Mouse (Mus musculus) lung, postnatal 14 days (tissue): ENCODE measurements around the gene Wdfy4.

ENCODE experiments used
- DNase-seq: peaks from one replicate; pipeline ENCODE4 v3.0.0; 2021

Gene Wdfy4

DNA sequence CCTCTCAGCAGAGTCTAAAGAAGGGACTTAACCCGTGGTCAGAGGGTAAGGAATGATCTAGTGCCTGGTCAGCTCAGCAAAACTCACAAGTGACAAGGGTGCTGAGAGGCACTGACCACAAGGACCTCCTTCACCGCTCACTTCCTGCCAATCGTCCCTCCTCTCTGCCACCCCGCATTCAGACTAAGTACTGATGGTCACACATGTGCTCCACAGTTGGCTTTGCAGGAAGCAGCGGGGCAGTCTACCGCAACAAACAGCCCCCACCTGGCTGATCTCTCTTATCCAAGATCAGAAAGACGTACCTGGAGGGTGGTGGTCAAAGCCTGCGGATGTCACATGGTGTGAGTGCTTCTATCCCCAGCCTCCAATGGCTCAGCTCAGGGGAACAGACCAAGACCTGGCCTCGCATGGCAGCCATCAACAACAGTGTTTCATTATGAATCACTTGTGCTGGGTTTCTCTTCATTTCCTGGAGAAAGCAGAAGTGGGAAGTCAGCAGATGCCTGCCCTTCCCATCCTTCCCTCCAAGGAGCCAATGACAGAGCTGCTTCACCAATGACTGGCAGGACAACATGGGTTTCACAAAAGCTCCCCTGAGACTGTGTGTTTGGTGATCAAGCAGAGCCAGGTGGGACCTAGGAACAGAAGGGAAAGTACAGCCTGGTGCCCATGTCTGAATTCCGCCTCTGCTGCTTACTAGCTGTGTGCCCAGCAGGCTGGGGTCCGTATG lies at the start of gene Wdfy4:
Gene Wdfy4 (minus strand): TSS at position 441 of the 733 bp plus-strand sequence.
- DNase-seq = peak; percentile 15

DNA sequence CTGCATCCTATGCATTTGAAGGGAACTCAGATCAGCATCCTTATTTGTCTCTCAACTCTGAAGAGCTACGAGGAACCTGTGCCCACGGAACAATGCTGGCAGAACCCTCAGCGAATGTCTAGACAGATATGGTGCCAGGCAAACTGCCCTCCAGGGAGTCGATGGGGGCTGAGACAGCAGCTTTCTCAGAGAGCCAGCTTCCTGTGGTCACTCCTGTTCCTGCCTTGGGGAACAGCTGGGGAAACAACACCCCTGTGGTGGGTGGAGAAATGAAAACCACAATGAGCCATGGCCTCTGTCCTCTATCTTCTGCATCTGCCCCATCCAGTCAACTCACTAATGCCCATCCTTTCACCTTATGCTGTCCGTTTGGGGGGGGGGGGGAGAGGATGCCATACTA lies 46.7 kb upstream of the Wdfy4 start:
- no peak for DNase-seq

DNA sequence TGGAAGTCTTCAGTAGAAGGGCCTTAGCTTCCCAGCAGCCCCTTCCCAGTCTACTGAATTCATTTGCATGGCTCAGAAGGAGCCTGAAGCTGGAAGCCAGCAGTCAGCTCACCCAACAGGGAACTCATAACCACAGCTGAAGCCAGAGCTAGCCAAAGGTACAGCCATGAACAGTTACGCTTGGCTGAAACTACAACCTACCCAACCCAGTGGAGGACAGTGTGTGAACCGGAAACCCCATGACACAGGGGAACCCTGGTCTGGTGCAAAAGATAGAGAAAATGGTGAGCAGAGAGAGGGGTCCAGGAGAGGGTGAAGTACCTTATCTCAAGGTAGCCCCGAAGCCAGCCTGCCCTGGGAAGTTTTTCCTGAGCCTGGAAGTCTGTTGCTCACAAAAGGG lies 46.0 kb upstream of the Wdfy4 start:
- no peak for DNase-seq

DNA sequence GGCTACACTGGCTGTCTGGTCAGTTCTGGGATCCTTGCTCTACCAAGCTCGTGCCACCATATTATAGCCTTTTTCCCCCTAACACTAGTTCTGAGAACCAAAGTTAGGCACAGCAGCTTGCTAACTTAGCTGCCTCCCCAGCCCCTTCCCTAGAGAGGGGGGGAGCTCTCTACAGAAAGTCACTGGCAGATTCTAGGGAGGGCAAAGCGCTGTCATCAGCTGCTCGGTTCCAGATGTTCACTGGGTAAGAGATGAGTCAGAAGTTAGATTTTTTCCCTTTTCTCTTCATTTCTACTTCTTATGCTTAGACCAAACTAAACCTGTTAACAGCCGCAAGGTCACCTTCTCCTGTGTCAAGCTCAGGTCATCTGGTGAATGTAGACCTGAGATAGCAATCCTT lies 45.4 kb upstream of the Wdfy4 start:
- DNase-seq = no peak

DNA sequence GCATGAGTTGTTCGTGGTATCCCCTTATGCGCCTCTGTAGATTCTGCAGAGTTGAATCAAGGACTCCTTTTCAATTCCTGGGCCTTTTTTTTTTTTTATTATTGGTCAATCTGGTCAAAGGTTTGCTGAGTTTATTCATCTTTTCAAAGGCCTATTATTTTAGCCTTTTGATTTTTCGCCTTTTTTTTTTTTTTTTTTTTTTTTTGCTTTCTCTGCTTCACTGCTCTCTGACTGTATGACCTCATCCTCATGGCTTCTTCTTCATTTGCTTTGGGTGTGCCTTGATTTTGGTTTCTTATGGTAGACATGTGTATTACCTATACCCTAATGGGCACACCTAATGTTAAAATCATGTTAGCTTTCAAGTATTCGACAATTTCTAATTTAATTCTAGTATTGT lies 39.9 kb upstream of the Wdfy4 start:
- no peak for DNase-seq

DNA sequence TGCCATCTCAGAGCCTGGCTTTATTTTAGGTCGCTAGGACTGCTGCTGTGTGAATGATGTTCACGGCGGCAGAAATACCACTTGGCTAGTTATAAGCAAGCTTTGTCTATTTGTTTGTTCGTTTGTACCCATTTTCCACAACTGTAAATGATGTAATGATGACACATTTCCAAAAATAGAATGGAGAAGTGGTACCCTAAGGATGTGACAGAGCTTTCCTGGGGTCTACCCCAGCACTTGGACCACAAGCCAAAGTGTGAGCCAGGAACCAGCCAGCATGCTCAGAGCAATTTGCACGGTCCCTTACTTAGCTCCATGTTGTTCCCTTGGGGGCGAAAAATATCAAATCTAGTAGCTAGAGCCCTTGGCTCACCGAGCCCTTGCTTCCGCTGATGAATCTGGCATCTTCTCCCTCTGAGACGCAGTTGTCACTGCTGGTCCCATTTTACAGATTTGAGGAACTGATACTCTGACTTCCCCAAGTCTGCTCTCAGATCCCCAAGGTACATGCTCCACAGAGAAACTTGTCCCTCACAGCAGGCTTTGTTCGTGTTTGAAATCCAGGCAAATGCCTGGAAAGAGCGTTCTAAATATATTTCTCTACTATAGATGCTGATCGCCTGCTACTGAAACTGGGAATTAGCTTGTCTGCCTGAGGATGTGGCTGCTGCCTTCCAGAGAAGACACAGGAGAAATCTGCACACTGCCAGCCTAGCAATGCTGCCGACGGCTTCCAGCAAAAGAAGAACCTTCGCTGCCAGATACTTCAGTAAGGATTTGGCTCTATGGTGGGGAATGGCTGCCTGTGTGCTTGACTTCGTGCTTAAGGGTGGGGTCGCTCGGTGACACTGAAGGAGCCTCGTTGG lies 31.3 kb upstream of the Wdfy4 start:
- DNase-seq = no peak

DNA sequence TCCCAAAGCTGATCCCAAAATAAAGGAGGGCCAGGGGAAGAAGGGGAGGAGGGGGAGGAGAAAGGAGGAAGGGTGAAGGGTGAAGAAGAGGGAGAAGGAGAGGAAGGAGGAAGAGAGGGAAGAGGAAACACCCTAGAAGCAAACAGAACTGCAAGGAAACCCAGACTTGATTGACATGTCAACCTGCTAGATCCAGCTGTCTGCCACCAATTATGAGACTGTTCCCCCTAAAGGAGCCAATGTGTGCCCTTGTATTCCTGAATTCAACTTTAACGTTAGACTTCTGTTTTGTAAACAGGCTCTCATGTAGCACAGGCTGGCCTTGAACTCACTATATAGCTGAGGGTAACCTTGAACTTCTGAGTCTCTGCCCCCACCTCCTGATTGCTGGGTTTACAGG lies 29.9 kb upstream of the Wdfy4 start:
- DNase-seq = no peak

DNA sequence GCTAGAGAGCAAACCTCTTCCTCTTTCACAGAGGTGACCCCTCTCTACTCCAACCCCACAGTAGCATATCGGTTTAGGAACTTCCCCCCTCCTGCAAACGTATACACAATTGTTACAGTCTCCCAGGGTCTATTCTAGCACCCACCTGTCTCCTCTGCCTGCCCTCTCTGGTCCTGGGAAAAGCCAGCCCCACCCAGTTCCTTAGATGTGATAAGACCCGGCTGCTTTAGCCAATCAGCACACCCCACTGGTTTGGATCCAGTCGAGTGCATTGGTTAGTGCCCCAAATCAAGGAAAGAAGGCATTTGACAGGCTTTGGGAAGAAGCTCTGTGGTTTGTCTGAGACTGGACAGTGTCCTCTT lies 29.4 kb upstream of the Wdfy4 start:
- no peak for DNase-seq

DNA sequence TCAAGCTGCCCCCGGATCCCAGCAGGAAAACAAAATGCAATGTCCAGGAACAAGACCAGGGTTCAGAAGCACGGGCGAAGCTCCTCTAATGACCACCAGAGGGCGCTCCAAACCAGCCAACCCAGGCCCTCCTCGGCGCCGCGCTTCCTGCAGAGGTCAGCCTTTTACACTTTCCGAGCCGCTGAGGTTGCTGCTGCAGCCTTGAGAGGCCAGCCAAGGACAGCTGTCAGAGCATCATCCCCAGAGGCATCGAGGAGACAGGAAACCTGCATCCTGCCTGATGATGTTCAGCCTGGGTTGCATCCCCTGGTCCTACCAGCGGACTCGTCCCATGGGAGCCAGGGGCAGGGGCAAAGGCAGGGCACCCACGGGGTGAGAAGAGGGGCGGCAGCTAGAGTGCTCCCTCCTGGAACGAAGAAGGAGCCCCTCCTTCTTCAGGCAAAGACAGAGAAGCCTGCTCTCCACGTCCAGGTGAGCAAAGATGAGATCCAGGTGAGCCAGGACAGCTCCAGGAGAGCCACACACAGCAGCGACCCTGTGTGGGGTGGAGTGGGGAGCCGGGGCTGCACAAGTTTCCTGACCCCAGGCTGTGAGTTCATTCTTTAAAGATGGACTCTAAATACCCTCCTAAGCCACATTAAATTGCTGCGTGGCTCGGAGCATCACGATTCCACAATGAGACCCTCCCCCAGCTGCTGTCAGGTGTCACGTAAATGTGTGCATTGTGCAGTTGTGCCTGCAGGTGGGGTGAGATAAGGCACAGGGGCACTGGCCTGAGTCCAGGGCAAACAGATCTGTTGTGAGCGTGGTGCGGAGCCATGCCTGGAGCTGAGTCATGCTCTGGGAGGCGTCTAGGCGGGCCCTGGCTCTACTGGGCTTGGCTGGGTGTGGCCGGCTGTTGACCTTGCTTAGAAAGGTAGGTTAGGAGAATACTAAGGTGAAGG lies 28.8 kb upstream of the Wdfy4 start, which contains the start of gene Arhgap22:
Gene Arhgap22 (plus strand): TSS at position 204 of the 944 bp plus-strand sequence.
- peak; percentile 87 for DNase-seq

DNA sequence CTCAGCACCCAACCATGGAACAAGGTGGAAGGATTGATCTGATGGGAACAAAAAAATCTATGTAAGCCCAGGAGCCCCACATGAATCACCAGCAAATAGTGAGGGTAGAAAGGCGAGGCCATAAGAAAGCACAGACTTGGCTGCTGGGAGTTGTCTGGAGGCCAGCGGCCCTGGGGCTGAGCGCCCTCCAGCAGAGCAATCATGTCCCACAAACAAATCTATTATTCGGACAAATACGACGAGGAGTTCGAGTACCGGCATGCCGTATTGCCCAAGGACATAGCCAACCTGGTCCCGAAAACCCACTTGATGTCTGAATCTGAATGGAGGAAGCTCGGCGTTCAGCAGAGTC lies 27.6 kb upstream of the Wdfy4 start:
- DNase-seq = no peak

DNA sequence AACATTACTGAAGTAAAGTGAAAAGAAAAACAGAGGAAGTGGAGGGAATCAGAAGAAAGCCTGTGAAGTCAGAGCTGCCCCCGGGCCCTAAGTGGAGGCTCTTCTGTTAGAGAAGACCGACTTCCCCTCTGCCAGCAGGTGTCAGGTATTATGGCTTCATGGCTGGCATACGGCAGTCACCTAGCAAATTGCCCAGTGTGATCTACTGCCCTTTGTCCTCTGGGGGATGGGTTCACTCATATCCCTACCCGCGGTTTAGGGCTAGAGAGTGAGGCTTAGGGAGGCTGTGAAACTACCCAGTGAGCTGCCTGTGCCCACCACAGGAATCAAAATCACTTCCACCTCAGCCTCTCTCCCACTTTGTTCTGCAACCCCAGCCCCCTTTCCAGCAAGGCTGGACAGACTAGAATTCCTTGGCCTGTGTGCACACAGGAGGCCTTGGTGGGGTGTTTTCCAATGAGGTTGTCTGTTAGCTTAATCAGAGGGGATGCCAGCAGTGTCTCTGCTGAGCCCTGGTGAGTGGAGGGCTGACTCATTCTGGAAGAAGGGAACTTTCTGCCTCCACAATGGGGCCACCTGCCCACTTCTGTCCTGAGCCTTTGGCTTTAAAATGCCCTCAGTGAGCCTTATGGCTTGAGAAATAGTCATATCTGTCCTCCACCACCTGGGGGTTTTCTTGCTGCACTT lies 27.1 kb upstream of the Wdfy4 start:
- DNase-seq = no peak

DNA sequence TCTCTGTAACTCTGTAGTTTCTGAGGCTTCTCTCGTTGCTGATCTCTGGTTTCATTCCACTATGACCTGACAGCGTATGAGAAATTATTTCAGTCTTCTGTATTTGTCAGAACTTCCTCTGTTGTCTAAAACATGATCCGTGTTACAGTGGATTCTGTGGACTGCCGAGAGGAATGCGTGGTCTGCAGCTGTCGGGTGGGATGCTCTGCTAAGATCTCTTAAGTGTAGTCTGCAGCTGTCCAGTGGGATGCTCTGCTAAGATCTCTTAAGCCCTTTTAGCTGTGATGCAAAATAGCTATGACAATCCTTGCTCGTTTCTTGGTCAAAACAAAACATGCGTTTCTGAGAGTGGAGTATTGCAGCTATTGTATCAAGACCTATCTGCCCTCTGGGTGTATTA lies 25.5 kb upstream of the Wdfy4 start:
- DNase-seq = no peak

DNA sequence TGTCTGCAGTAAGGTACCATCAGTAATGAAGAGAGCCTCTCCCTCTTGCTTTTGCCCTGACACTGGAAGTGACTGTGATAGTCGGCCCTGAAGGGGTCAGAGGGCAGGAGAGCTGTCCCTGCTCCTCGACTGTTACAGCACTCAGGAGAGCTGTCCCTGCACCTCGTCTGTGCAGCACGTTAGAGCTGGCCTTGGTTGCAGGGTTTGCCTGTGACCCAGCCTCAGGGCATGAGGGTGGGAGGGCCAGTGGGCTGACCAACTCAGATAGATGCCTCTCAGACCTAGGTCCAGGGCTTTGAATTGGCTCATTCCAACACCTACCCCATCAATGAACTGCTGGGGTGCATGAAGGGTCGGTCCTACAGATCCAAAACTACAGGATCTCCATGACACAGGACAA lies 23.0 kb upstream of the Wdfy4 start:
- DNase-seq = no peak

DNA sequence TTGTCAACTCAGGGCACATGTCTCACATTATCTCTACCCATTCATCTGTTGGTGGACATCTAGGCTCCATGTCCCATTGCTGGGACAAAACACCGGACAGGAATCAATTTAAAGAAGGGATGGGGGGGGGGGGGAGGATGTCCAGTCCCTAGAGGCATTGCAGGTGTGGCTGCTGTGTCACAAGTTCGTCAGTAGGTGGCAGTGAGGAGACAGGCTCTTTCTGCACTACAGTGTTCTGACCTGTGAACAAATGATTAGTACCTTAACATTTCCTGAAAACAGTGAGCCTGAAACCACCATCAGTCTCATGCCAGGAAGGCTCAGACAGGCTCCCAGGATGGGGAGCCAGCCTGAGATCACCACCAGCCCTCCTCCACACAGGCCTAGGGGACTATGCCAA lies 21.7 kb upstream of the Wdfy4 start:
- DNase-seq = peak; percentile 26

DNA sequence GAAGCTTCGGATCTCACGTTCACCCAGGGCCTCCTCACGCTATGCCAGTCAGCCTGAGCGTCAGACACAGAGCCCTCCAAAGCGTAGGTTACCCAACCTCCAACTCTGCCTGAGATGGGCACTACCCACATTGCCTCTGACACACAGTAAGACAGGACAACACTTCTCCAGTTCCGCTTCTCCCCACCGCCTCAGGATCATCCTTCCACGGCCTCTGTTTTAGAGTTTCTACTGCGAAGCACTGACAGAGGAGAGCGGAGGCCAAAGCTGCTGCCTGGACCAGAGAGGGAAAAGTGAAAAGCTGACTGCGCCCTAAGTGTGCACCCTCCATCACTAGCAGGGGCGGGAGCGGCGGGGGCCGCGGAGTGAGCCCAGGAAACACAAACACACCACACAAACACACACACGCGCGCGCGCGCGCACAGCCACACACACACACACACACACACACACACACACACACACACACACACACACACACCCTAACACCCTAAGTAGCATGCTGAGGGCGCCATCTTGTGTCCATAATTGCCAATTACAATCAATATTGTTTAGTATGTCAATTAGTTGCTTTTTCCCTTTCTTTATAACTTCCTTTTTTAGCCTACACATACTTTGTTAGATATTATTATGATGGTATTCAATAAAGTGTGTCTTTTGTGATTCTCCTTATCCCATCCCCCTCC lies 20.1 kb upstream of the Wdfy4 start:
- no peak for DNase-seq

DNA sequence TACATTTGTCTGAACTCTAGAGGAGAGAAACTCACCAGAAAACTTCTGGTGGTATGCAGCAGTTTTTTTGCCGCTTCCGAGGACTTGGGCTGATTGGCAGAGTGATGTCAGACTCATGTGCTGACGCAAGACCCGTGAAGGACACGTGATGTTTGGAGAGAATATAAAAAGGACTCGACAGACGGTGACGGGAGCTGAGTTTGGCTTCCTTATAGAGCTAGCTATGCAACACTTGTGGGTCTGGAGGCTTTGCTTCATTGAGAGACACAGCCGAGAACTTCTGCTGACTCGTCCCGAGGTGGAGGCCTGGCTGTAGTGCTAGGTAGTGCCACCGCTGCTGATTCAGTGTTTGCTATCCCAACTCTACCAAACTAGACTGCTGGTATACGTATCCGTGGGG lies 18.5 kb upstream of the Wdfy4 start:
- DNase-seq = no peak

DNA sequence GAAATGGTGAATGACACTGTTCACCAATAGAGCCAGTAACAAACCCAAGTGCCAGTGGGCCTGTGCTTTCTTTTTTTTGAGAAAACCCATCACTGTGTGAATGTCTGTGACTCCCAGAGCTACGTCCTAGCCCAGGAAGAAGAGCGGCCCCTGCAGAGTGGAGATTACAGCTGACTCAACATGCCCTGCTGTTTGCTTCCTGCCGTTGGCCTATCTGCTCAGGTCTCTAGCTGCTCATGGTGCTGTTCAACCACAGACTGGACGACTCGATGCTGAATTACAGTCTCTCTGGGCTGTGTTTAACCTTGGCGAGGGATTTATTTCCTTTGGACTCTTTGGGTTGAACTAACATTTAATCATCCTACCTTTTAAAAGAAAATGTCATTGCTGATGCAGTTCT lies 17.6 kb upstream of the Wdfy4 start:
- DNase-seq = no peak

DNA sequence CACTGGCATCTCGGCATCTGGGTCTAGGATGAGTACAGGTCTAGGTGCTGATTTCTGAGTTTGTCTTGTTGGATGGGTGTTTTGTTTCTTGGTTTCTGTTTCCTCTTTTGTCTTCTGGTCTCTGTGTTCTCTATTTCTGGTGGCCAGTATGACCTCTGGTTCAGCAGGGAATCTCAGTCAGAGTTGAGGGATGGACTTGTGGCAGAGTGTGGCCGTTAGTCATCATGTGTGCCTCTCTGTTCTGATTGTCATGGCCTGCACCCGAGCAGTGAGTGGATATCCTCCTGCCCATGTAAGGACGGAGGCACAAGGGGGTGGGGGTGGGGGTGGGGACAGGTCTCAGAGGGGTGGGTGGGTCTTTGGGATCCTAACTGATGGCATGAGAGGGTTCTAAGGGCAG lies 16.9 kb upstream of the Wdfy4 start:
- no peak for DNase-seq

DNA sequence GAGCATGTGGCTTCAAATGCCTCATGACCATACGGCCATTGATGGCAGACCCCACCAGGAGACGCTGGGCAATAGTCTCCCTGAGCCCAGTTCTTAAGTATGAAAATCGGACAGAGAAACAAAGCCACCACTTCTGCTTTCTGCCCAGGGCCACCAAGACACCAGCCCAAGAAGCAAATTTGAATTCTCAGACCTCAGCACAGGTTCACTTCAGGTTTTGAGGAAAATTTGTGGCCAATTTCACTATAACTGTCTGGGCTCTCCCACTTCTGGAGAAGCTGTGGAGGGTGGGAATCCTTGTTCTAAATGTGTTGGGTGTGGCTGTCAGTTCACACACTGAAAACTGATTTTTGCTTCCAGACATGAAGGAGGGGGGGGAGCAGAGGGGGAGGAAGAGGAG lies 8.9 kb upstream of the Wdfy4 start:
- DNase-seq = no peak

DNA sequence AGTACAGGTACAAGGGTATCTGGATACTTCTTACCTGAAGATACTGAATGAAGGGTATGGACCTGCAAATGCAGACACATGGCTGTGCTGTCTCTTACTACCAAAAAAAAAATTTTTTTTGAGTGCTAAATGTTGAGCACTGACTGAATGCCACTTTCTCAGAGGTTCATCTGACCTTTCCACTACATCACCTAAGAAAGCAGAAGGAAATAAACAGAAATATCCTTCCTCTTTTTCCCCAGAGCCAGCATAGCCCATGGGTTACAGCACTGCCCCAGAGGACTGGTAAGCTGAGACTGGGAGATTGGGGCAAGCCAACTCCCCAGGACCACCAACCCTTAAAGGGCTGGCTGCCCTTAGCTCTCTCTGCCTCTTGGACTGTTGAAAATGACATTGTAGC lies 8.5 kb upstream of the Wdfy4 start:
- no peak for DNase-seq

DNA sequence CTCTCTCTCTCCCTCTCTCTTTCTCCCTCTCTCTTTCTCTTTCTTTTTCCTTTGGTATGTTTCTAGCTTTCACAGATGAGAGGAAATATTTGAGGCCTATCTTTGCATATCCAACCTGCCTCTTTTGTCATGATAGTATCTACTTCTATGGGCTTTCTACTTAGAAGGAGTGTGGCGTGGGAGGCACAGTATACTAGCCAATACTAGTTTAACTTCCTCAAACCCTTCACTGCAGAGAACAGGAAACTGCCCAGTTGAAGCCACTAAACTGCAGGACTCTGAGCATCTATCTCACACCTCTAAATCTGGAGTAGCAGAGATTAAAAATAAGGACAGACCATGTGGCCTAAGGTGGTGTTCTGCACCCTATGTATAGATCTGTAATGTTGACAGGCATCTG lies 5.3 kb upstream of the Wdfy4 start:
- DNase-seq = no peak

DNA sequence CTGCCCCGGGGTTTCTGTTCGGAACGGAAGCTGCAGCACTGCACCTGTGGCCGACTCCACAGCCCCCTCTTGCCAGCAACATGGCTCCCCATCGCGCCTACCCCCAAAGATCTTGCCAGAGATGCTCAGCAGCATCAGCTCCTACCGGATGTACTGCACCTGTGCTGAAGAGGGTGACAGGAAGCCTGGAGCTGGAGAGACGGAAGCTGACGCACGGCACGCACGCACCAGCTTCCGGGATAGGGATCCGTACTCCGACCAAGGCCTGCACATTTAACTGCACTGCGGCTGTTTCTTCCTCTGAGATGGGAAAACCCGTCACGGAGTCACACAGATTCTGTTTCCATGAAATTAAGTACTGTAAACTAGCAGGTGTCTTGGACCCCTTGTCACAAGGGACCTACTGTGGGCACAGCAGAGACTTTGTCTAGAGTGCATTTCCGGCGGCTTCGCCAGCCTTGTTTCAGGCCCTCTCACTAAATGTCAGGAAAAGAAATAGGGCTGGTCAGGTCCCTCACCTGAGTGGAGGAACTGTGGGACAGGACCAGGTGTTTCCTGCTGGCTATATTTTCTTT lies 4.6 kb upstream of the Wdfy4 start:
- DNase-seq = no peak
